Mouse (Mus musculus): Measurements from ENCODE around the gene Slc31a2. TPM values are rescaled to one million over a fixed set of nuclear protein-coding genes. Genes with fewer than 3 reads are reported as not detected.

Slc31a2 gene
- polyA plus RNA-seq, 1 experiment = not detected

- Histone ChIP-seq H3K4me3 (ENCODE audit: insufficient read depth, low read depth, low read length) (peak overlapping the region; percentile 25; the same call in 1 of the 2 replicates), H3K27ac (ENCODE audit: insufficient read depth, low read depth, low read length) (no peak overlapping the region), H3K4me1 (ENCODE audit: control insufficient read depth, insufficient read depth, low read length) (peaks cover 7% of the 10 kb centered on the region)
- 9% methylated on average over 12 of the region's 12 CpGs for WGBS
- TF ChIP-seq CTCF (IDR thresholded peaks at IDR 0.05; ENCODE audit: insufficient read depth, low read depth, low read length) = no peak
- no peak for TF ChIP-seq POLR2A (IDR thresholded peaks at IDR 0.05; ENCODE audit: insufficient read depth, low read depth, low read length)
Observed at GRCm38 (mm10) chr4:62286992-62287900, 24.9 kb downstream of the Slc31a2 start.

GRCm38 (mm10) chr4:62289226-62289625 is 26.9 kb downstream of the Slc31a2 start:
- no peak overlapping the region for H3K27ac ChIP-seq (ENCODE audit: insufficient read depth, low read depth, low read length)
- TF ChIP-seq POLR2A (IDR thresholded peaks at IDR 0.05; ENCODE audit: insufficient read depth, low read depth, low read length) = no peak
- no peak for TF ChIP-seq CTCF (IDR thresholded peaks at IDR 0.05; ENCODE audit: insufficient read depth, low read depth, low read length)
- WGBS = 76% methylated on average over 7 of the region's 7 CpGs
- H3K4me1 ChIP-seq (ENCODE audit: control insufficient read depth, insufficient read depth, low read length) = peaks cover 10% of the 10 kb centered on the region
- no peak overlapping the region for H3K4me3 ChIP-seq (ENCODE audit: insufficient read depth, low read depth, low read length)

- H3K4me3 ChIP-seq (ENCODE audit: insufficient read depth, low read depth, low read length) = no peak overlapping the region
- WGBS = 91% methylated on average over 9 of the region's 9 CpGs
- TF ChIP-seq CTCF (IDR thresholded peaks at IDR 0.05; ENCODE audit: insufficient read depth, low read depth, low read length) = no peak
- no peak overlapping the region for H3K27ac ChIP-seq (ENCODE audit: insufficient read depth, low read depth, low read length)
- H3K4me1 ChIP-seq (ENCODE audit: control insufficient read depth, insufficient read depth, low read length) = peaks cover 10% of the 10 kb centered on the region
Observed at GRCm38 (mm10) chr4:62290816-62291505, 28.6 kb downstream of the Slc31a2 start.

- TF ChIP-seq POLR2A (IDR thresholded peaks at IDR 0.05; ENCODE audit: insufficient read depth, low read depth, low read length) (no peak), CTCF (IDR thresholded peaks at IDR 0.05; ENCODE audit: insufficient read depth, low read depth, low read length) (no peak)
- Histone ChIP-seq H3K4me1 (ENCODE audit: control insufficient read depth, insufficient read depth, low read length) (peaks cover 6% of the 10 kb centered on the region), H3K4me3 (ENCODE audit: insufficient read depth, low read depth, low read length) (no peak overlapping the region), H3K27ac (ENCODE audit: insufficient read depth, low read depth, low read length) (no peak overlapping the region)
- WGBS = 68% methylated on average over 8 of the region's 8 CpGs
Observed at GRCm38 (mm10) chr4:62292461-62293180, 30.3 kb downstream of the Slc31a2 start.

GRCm38 (mm10) chr4:62293219-62293861 is 31.0 kb downstream of the Slc31a2 start:
- no peak for TF ChIP-seq POLR2A (IDR thresholded peaks at IDR 0.05; ENCODE audit: insufficient read depth, low read depth, low read length)
- no peak for TF ChIP-seq CTCF (IDR thresholded peaks at IDR 0.05; ENCODE audit: insufficient read depth, low read depth, low read length)
- no peak overlapping the region for H3K4me3 ChIP-seq (ENCODE audit: insufficient read depth, low read depth, low read length)
- H3K27ac ChIP-seq (ENCODE audit: insufficient read depth, low read depth, low read length) = no peak overlapping the region
- WGBS = 63% methylated on average over 10 of the region's 10 CpGs
- peaks cover 2% of the 10 kb centered on the region; the same call in 1 of the 2 replicates for H3K4me1 ChIP-seq (ENCODE audit: control insufficient read depth, insufficient read depth, low read length)

- 0 out of 2 replicates have a peak, but pooled peaks cover 2% of the 10 kb centered on the region for H3K4me1 ChIP-seq (ENCODE audit: control insufficient read depth, insufficient read depth, low read length)
- TF ChIP-seq CTCF (IDR thresholded peaks at IDR 0.05; ENCODE audit: insufficient read depth, low read depth, low read length) = no peak
- no peak for TF ChIP-seq POLR2A (IDR thresholded peaks at IDR 0.05; ENCODE audit: insufficient read depth, low read depth, low read length)
- no peak overlapping the region for H3K27ac ChIP-seq (ENCODE audit: insufficient read depth, low read depth, low read length)
- 93% methylated on average over 1 of the region's 1 CpGs for WGBS
- no peak overlapping the region for H3K4me3 ChIP-seq (ENCODE audit: insufficient read depth, low read depth, low read length)
Observed at GRCm38 (mm10) chr4:62294741-62295140, 32.4 kb downstream of the Slc31a2 start.

- Histone ChIP-seq H3K4me3 (ENCODE audit: insufficient read depth, low read depth, low read length) (no peak overlapping the region), H3K27ac (ENCODE audit: insufficient read depth, low read depth, low read length) (no peak overlapping the region), H3K4me1 (ENCODE audit: control insufficient read depth, insufficient read depth, low read length) (0 out of 2 replicates have a peak, but pooled peaks cover 2% of the 10 kb centered on the region)
- WGBS = 76% methylated on average over 3 of the region's 3 CpGs
- no peak for TF ChIP-seq POLR2A (IDR thresholded peaks at IDR 0.05; ENCODE audit: insufficient read depth, low read depth, low read length)
- no peak for TF ChIP-seq CTCF (IDR thresholded peaks at IDR 0.05; ENCODE audit: insufficient read depth, low read depth, low read length)
Observed at GRCm38 (mm10) chr4:62297280-62298130, 35.1 kb downstream of the Slc31a2 start.

- TF ChIP-seq CTCF (IDR thresholded peaks at IDR 0.05; ENCODE audit: insufficient read depth, low read depth, low read length) (no peak), POLR2A (IDR thresholded peaks at IDR 0.05; ENCODE audit: insufficient read depth, low read depth, low read length) (no peak)
- no peaks in the 10 kb centered on the region for H3K4me1 ChIP-seq (ENCODE audit: control insufficient read depth, insufficient read depth, low read length)
- no peak overlapping the region for H3K27ac ChIP-seq (ENCODE audit: insufficient read depth, low read depth, low read length)
- 93% methylated on average over 2 of the region's 2 CpGs for WGBS
- H3K4me3 ChIP-seq (ENCODE audit: insufficient read depth, low read depth, low read length) = no peak overlapping the region
Observed at GRCm38 (mm10) chr4:62300001-62300400, 37.6 kb downstream of the Slc31a2 start.
